Mouse (Mus musculus) gastrocnemius, adult 8-10 months (tissue): Measurements from ENCODE around the gene Acvr1. TPM values are rescaled to one million over a fixed set of nuclear protein-coding genes. Genes with fewer than 3 reads are reported as not detected.

Experiments used
- DNase-seq, 2 experiments: peaks; one replicate each; pipeline ENCODE4 v3.0.0; 2022; ENCODE audit warnings: low spot score in 2 of 2
- total RNA-seq, 4 experiments: library from RNA; stranded (reverse); gene quantifications; 2 replicates each; pipeline ENCODE4 v1.2.4; 2022

Acvr1 gene
- total RNA-seq, 4 experiments from 2014 or later: 15.6 to 29.8 (median 19.0) TPM

DNA sequence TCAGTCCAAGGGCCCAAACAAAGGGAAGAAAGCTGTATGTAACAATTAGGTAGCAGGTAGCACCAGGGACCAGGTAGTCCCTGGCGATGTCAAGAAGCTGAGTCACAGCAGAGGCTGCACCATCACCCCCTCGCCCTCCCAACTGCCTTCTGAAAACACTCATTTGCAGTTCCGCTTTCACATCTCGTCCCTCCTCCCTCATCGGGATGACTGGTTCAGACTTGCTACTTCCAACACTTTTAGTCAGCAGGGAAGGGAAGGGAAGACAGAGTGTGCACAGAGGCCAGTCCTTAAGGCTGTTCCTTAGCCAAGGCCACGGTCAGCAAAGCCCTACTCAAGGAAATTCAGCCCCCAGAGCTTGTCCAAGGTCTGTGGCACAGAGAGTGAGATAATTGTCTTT is 86.2 kb downstream of the Acvr1 start:
- no peak for DNase-seq

DNA sequence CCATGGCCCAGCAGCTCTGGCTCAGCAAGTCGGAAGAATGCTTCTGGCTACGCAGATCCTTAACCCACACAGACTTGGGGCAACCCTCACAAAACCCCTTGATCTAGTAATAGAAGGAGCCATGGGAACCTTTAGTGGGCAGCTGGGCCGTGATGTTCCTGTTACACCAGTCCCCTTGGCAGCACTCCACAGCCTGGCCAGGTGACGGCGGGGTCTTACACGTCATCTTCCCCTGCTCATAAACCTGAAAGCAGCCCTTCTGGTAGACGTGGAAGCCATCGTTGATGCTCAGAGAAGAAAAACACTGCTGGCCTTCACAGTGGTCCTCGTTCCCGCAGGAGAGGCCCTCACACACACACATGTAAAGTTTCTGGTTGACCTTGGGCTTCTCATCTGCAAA is 87.4 kb downstream of the Acvr1 start:
- no peak for DNase-seq

DNA sequence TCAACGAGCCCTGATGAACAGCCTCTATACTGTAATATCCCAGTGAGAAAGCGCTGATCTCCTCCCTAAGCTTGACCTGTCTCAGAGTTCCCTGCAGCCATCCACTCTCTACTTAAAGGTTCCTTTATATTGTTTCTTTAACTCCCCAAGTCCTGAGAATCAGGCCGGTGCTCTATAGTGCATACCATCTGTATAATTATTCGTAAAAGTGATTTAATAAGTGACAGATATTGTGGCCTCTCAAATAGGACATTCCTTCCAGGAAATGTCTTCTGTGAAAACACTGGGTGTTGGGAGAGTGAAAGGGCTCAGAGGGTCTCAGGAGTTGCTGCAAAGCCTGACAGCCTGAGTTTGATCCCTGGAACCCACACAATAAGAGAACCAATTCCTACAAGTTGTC is 88.8 kb downstream of the Acvr1 start:
- no peak for DNase-seq

DNA sequence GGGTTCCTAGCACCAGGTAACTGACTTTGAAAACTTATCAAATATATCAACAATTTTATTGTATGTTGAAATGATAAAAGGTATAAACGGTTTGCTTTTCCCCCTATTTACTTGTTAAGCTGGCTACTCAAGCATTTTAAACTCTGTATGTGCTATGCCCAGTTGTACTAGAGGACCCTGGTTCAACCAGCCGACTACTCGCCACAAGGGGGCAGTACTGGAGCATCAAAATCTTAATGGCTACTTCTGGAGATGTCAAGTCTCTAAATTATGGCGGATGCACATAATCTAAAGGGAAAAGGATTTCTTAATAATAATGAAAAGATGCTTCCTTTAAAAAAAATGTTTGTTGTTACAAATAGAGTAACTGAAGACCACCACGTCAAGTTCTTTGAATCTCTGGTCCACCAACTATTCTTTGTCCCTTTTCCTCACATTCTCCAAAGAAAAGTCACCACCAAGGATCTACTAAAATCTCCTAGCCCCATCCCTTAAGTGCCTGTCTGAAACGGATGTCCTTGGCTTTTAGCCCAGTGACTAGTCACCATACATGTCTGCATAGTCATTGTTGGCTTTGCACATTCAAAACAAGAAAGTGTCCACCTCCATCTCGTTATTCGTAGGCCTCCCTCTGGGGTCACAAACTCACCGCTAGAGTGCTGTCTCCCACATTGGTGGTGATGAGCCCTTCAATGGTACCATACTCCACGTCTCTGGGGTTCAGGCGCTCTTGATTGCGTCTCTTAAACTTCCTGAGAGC is 89.8 kb downstream of the Acvr1 start:
- DNase-seq: peak; percentile 71 to 76

DNA sequence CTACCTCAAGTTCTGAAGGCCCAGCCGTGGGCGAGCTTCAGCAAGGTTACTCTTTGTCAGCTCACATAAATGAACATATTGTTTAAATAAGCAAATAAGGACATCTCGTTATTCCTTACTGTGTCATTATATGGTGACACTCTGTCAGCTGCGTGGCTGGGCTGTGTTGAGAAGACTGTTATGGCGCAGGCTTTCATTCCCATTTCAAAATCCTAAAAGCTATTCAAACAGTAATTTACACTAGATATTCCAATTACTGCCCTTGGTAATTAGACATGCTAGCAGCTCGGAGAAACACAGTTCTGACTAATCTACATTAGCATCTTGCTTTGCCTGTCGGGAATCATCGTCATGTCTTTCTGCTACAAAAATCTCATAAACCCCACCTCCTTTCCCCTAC is 91.4 kb downstream of the Acvr1 start:
- DNase-seq: no peak

DNA sequence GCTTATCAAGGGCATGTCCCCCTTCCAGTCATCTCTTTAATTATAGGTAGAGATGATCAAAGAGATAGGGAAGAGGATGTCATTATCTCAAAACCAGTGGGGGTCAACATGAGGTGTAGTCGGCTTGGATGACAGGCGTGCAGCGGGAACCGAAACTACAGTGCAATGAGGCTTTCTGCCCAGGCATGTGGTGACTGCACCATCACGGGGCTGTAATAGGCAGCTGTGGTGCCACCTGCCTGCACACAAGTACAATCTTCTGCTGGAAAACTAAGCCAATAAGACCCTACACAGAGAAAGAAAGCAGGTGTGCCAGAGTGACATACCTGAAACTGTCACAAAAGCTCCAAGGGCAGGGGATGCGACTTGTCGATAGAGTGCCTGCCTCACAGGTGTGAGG is 96.7 kb downstream of the Acvr1 start:
- no peak for DNase-seq

DNA sequence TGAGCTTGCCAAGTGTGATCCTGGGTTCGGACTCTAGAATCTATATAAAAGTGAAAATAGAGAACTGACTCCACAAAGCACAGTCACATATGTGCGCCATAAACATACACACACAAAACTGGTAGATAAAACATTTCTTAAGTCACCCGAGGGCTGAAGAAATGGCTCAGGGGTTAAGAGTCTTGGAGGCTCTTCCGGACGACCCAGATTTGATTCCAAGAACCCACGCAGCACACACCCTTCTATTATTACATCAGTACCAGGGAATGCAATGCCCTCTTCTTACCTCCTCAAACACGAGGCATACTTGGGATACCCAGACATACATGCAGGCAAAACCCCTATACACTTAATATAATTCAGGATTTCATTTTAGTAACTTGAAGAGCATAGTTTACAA is 97.1 kb downstream of the Acvr1 start, which contains the start of gene Gm17409:
Gene Gm17409, plus strand, starts transcription at position 301 of the 400 bp plus-strand sequence.
- no peak for DNase-seq

DNA sequence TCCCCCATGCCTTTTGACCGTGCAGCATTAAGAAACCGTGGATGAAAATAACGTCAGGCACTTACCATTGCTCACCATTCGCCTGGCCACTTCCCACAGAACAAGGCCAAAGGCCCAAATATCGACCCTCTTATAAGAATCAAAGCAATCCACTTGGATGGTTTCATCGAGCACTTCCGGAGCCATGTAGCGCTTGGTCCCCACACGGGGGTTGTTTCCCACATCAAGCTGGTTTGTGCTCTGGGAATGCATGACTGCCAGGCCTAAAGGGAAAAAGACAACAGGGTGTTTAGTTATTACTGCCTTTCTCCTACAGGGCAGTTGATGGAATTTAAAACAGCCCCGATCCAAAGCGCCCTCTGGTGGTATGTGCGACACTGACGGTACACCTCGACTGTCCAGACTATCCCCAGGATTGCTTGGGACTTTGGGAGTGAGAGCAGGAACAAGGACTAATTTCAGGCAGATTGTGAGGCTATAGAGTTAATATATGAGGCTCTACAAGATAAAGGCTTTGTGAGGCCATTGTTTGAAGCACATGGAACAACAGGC is 108.1 kb downstream of the Acvr1 start:
- no peak for DNase-seq

DNA sequence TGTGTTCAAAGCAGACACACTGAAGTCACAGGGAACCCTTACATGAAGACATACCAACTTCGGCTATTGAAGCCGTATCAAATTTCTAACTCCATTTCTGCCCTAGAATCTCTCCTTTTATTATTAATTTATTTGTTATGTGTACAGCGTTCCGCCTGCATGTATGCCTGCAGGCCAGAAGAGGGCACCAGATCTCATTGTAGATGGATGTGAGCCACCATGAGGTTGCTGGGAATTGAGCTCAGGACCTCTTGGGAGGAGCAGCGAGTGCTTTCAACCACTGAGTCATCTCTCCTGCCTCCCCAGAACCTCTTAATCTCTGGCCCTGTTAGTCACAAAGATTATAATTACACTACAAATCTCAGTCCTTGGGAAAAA is 109.5 kb downstream of the Acvr1 start:
- no peak for DNase-seq

DNA sequence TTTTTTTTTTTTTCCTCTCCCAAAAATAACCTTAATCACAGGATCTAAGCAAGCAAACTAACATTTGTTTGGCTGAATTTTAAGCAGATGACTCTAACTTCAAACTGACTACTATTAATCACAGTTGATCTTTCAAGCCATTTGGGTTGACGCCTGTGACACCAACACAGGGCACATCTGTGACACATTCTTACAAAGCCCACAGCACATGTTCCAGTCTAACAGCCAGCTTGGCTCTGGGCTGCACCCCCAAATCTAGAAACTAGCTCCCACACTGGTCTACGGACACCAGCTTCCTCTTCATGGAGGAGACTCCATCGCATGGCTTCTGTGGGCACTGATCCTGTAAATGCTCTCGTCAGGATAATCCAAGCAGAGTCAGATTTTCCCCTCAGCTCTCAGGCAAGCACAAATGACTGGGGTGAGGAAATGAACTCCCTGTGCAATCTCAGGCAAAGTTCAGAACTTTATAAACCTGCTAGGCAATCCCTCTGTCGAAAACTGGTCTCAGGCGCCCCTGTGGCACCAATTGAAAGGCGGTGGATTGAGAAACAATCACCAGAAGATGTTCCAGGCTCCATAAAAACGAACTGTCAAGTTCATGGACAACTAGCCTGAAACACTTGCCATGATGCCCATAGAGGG is 110.0 kb downstream of the Acvr1 start:
- no peak for DNase-seq

DNA sequence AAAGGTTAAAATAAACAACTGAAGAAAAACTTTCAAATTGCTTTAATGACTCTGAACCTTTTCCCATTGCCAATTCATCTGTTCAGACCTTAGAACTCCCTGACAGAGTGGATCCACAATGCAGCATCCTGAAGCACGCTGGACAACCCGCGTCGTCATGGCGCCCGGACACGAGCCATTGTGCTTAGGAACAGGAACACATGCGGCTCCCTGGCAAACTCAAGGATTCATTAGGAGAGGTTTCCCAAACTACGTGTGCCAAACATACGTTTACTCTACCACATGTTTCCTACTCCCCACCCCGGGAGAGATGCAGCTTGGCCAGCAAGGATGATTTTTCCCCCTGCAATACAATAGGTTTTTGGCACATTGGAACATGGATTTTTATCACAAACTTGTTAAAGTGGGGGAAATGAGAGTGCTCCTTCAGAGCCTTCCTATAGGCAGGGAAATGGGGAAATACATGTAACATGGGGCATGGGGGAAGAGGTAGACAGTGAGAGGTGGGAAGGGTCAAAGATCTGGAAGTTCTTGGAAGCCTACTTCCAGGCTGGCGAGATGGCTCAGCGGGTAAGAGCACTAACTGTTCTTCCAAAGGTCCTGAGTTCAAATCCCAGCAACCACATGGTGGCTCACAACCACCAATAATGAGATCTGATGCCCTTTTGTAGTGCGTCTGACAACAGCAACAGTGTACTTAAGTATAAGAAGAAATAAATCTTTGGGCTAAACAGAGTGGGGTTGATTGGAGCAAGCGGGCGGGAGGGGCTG is 112.7 kb downstream of the Acvr1 start:
- DNase-seq: no peak

DNA sequence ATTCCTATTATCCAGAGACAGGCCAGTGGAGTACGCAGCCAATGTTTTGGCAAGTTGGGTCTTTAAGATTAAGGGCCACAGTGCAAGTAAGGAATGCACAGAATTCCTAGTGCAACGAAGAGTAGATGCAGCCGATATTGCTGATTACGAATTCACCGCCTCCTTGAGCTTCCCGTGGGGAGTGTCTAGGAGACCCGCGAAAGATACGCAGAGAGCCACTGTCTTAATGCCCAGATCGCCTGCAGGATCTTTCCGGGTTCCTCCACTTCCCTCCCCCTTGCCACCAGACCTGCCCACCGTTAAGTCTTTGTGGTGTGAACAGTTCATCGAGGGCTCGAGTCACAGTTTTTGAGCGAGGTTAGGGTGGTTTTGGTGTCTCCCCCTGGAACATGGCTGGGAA is 120.0 kb downstream of the Acvr1 start:
- DNase-seq: no peak

DNA sequence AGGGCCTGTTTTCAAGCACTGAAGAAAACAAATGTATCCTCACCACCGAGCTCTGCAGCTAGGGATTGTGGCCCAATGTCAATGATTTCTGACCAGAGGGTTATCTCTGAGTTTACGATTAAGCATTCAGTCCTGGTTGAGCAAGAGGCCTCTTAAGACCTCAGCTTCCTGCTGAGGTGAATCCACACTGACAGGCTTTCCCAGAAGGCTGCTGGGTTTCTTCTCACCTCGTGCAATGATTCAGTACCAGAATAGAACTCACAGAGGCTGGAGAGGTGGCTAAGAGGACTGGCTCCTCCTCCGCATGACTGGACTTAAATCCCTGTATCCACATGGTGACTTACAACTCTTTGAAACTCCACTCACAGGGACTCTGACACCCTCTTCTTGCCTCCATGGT is 123.8 kb downstream of the Acvr1 start:
- DNase-seq: no peak

DNA sequence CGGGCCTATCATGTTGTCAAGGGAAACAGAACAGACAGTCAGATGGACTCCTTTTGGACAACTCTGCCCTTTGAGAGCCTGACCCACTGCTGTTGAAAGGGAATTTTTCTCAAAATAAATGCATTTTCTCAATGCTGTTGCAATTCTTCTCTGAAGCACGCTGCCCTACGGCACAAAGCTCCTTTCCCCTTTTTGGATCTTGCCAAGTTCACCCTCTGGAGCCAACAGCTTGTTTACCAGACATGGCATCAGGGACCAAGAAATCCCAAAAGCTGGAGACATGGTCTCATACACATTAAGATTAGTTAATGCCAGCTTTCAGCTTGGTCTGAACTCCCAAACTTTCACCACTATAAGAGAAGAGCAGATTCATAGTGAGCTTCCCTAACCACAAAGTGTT is 130.0 kb downstream of the Acvr1 start:
- no peak for DNase-seq

DNA sequence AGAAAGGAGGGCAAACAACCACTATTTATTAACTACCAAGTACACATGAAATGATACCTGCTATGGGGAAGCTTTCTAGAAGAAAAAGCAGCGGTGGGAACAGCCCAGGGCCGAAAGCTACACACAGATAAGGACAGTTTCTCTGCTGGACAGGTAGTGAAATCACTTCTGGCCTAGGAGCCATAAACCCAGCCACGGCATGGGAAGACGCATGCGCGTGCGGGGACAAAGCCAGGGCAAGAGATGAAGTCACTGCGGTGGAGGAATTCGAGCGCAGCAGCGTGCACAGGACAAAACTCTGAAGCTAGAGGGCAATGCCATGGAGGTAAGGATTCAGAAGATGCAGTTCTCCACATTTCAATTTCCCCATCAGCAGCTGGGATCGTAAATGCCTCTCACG is 131.4 kb downstream of the Acvr1 start:
- no peak for DNase-seq

DNA sequence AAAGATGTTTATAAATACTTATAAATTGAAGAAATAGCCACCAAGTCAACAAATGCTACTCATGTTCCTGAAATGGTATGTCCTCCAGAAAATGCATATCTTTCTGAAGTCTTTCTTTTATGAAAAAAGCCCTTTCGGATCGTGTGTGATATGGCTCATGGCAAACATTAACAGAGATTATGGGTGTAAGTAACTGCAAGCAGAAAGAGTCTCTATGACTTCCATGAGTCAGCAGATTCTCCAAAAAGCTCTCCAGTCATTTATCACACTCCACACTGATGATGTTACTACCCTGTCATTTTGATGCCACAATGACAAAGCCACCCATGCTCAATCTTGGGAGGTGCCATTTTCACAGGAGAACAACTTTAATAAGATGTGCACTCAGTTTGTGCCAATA is 132.5 kb downstream of the Acvr1 start:
- DNase-seq: no peak

DNA sequence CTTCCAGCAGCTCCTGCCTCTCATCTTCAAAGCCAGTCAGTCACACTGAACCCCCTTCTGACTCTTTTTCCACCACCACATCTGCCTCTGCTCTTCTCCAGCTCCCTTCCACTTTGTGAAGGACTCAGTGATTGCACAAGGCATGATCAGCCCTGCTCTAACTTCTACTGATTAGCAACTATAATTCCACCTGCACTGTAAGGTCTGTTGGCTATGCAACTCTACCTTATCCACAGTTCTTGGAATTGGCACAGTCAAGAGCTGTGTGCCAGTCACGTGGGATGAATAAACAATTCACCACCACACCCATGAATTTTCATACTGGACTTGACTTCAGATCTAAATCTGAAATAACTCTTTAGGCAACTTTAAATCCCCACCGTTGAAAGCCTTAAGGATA is 133.6 kb downstream of the Acvr1 start:
- DNase-seq: no peak

DNA sequence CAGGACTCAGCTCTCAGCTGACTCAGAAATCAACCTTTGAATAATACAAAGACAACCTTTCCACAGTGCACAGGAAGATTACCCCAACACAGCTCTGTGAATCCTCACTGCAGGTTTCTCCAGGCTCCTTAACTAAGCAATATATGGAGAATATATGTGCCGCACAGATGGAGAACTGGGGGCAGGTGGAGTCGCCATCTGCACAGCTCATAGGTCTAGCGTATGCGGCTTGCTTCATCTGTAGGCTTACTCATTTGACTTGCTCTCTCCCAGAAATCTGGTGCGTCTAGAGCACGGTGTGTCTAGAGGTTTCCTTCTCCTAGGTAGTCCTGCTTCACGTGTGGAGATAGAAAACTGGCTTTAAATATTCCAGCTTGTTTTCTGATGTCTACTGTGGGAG is 134.7 kb downstream of the Acvr1 start:
- no peak for DNase-seq

DNA sequence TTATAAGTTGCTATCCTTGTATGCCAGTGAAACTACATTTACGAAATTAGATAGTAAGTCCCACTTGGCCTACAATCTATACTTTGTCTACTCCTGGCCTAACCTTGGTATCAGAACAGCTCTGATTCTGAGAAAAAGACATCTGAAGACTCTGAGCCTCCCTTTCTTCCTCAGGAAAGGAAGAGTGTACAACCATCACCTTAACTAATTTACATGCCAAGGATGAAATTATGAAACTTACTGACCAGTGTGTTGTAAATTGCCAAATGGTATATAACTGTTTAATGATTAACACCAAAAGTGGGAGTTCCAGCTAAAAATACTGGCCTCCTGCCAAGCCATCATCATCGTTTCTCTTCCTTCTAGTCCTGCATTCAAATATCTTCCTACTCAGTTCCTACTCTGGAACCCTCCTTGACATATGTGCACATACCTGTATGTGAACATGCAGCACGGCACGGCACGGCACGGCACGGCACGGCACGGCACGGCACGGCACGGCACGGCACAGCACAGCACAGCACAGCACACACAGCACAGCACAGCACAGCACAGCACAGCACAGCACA is 141.4 kb downstream of the Acvr1 start:
- no peak for DNase-seq

DNA sequence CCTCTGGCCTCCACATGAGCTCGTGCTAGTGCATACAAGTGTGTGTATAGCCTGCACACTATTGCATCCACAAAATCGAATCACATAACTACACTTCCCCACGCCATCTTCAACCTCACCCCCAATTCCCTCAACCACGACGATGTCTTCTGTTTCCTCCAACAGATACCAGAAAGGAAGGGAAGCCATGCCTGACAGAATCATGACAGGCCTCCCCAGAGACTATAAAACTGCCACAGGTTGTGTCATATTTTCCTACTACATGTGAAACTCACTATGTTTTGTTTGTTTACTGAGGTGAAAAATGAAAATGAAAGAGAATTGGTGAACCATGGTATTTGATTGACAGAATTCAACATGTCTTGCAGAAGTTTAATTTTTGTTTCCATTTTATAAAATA is 143.6 kb downstream of the Acvr1 start:
- DNase-seq: no peak

DNA sequence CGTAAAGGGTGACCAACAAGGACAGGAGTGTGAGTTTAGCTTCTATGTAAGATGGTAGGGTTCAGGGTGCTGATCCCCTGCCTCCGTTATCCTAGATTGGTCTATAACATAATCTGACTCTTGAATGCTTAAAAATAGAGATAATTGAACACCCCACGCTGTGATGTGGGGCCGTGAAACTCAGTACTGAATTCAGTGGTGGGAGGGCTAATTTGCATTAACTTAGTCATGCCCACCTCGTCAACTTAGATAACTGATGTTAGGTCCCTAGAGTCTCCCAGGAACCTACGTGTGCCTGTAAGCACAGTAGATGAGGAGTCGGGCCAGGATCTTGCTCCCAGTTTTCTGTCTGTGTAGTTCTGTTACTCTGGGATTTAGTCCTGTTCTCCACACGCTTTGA is 147.4 kb downstream of the Acvr1 start:
- no peak for DNase-seq

DNA sequence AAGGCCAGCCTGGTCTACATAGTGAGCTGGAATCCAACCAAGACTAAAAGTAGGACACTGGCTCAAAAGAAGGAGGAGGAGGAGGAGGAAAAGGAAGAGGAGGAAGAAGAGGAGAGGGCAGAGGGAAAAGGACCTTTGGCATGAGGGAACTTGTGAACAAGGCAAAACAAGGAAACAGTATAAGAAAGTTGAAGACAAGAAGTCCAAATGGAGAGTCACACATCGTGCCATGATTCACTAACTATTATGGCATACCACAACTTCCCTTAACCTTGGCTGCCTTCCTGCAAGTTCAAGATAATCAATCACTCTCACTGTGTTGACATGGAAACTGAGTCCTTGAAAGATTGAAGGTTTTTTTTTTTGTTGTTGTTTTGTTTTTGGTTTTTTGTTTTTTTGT is 148.8 kb downstream of the Acvr1 start:
- no peak for DNase-seq
